Mouse (Mus musculus) layer of hippocampus, adult 11-12 months (tissue): ENCODE measurements at regions not wholly inside any gene's neighbourhood (a gene's known extent, or its start where the extent isn't known, plus 50 kb on each side); places are given as distances from the start of the nearest gene placed in this dataset.
"Not testable (repeated sequence)": the region's sequence is repeated elsewhere in the genome, so short reads cannot be mapped to it uniquely, and the experiment has no call there.

Experiments
- DNase-seq: peaks from one replicate; pipeline ENCODE4 v3.0.0; 2022; ENCODE audit warnings: low spot score

- DNase-seq, result no peak
Observed at GRCm38 (mm10) chr7:116680523-116680922, 176.4 kb downstream of the Nucb2 start.

- peak; percentile 7 for DNase-seq
Observed at GRCm38 (mm10) chr7:116681268-116681667, 177.1 kb downstream of the Nucb2 start.

GRCm38 (mm10) chr7:116700409-116700808, 196.2 kb downstream of the Nucb2 start:
- no peak for DNase-seq

GRCm38 (mm10) chr7:116701466-116702342, 197.5 kb downstream of the Nucb2 start:
- DNase-seq, result peak; percentile 83

GRCm38 (mm10) chr7:116702596-116702995, 198.4 kb downstream of the Nucb2 start:
- DNase-seq, result no peak

GRCm38 (mm10) chr7:116711541-116711940, 207.4 kb downstream of the Nucb2 start:
- DNase-seq, result no peak

GRCm38 (mm10) chr7:116713200-116713599, 209.0 kb downstream of the Nucb2 start:
- DNase-seq, result peak; percentile 22

- no peak for DNase-seq
Observed at GRCm38 (mm10) chr7:116715234-116716046, 211.3 kb downstream of the Nucb2 start.

- no peak for DNase-seq
Observed at GRCm38 (mm10) chr7:116728379-116728778, 224.2 kb downstream of the Nucb2 start.

GRCm38 (mm10) chr7:116729795-116730194, 225.6 kb downstream of the Nucb2 start:
- DNase-seq, result no peak

GRCm38 (mm10) chr7:116735676-116736075, 231.5 kb downstream of the Nucb2 start:
- DNase-seq, result no peak

GRCm38 (mm10) chr7:116736333-116736732, 232.2 kb downstream of the Nucb2 start:
- DNase-seq, result no peak

- DNase-seq, result no peak
Observed at GRCm38 (mm10) chr7:116738009-116738408, 233.8 kb downstream of the Nucb2 start.

- DNase-seq, result no peak
Observed at GRCm38 (mm10) chr7:116754556-116754955, 250.4 kb downstream of the Nucb2 start.

GRCm38 (mm10) chr7:116792181-116792580, 288.0 kb downstream of the Nucb2 start:
- DNase-seq, result not testable (repeated sequence)

GRCm38 (mm10) chr7:116808475-116808874, 304.3 kb downstream of the Nucb2 start:
- DNase-seq, result no peak

GRCm38 (mm10) chr7:116816494-116816893, 312.3 kb downstream of the Nucb2 start:
- no peak for DNase-seq

GRCm38 (mm10) chr7:116817991-116818390, 313.8 kb downstream of the Nucb2 start:
- no peak for DNase-seq

- no peak for DNase-seq
Observed at GRCm38 (mm10) chr7:116820613-116821012, 316.4 kb downstream of the Nucb2 start.

- no peak for DNase-seq
Observed at GRCm38 (mm10) chr7:116842894-116843293, 338.7 kb downstream of the Nucb2 start.

GRCm38 (mm10) chr7:116847846-116848730, 343.9 kb downstream of the Nucb2 start:
- no peak for DNase-seq

GRCm38 (mm10) chr7:116853351-116853750, 349.2 kb downstream of the Nucb2 start:
- peak; percentile 4 for DNase-seq
